Mouse (Mus musculus): ENCODE measurements around the gene Pcsk1. TPM values are rescaled to one million over a fixed set of nuclear protein-coding genes. Genes with fewer than 3 reads are reported as not detected.
A peak's percentile ranks its signal among the peaks of the same experiment; 100 is the strongest.

Pcsk1 gene
- polyA plus RNA-seq, 1 experiment from 2014 or later, result 1.1 TPM

GRCm38 (mm10) chr13:75114838-75115237, 25.2 kb downstream of the Pcsk1 start:
- no peak overlapping the region for H3K4me3 ChIP-seq (ENCODE audit: low read depth, low read length)
- no peaks in the 10 kb centered on the region for H3K36me3 ChIP-seq (ENCODE audit: control insufficient read depth, insufficient read depth, low read length)
- no peaks in the 10 kb centered on the region for H3K27me3 ChIP-seq (replicated peaks; ENCODE audit: control insufficient read depth, insufficient read depth, low read length)
- H3K9me3 ChIP-seq (ENCODE audit: control insufficient read depth, low read length), result no peaks in the 10 kb centered on the region
- H3K4me2 ChIP-seq (ENCODE audit: low read depth, low read length), result no peak overlapping the region
- H3K27ac ChIP-seq (replicated peaks; ENCODE audit: low read depth, low read length), result no peak overlapping the region
- no peak for DNase-seq (ENCODE audit: low spot score)
- 73% methylated on average over 1 of the region's 1 CpGs for WGBS
- H3K9ac ChIP-seq (ENCODE audit: low read depth, low read length), result no peak overlapping the region
- ATAC-seq (ENCODE audit: low read depth), result no peak
- no peaks in the 10 kb centered on the region for H3K4me1 ChIP-seq (ENCODE audit: control insufficient read depth, insufficient read depth, low read length)

GRCm38 (mm10) chr13:75135833-75136232, 46.2 kb downstream of the Pcsk1 start:
- H3K36me3 ChIP-seq (ENCODE audit: control insufficient read depth, insufficient read depth, low read length), result no peaks in the 10 kb centered on the region
- DNase-seq (ENCODE audit: low spot score), result no peak
- no peak overlapping the region for H3K4me3 ChIP-seq (ENCODE audit: low read depth, low read length)
- H3K9me3 ChIP-seq (ENCODE audit: control insufficient read depth, low read length), result no peaks in the 10 kb centered on the region
- no peaks in the 10 kb centered on the region for H3K4me1 ChIP-seq (ENCODE audit: control insufficient read depth, insufficient read depth, low read length)
- no peak overlapping the region for H3K9ac ChIP-seq (ENCODE audit: low read depth, low read length)
- H3K27me3 ChIP-seq (replicated peaks; ENCODE audit: control insufficient read depth, insufficient read depth, low read length), result no peaks in the 10 kb centered on the region
- no peak overlapping the region for H3K4me2 ChIP-seq (ENCODE audit: low read depth, low read length)
- no peak overlapping the region for H3K27ac ChIP-seq (replicated peaks; ENCODE audit: low read depth, low read length)
- no peak for ATAC-seq (ENCODE audit: low read depth)

GRCm38 (mm10) chr13:75160661-75161060, 71.0 kb downstream of the Pcsk1 start:
- no peak overlapping the region for H3K4me2 ChIP-seq (ENCODE audit: low read depth, low read length)
- ATAC-seq (ENCODE audit: low read depth) (no peak), DNase-seq (ENCODE audit: low spot score) (no peak)
- H3K27ac ChIP-seq (replicated peaks; ENCODE audit: low read depth, low read length), result no peak overlapping the region
- WGBS, result 12% methylated on average over 1 of the region's 1 CpGs
- no peaks in the 10 kb centered on the region for H3K36me3 ChIP-seq (ENCODE audit: control insufficient read depth, insufficient read depth, low read length)
- no peak overlapping the region for H3K9ac ChIP-seq (ENCODE audit: low read depth, low read length)
- H3K9me3 ChIP-seq (ENCODE audit: control insufficient read depth, low read length), result no peaks in the 10 kb centered on the region
- no peak overlapping the region for H3K4me3 ChIP-seq (ENCODE audit: low read depth, low read length)
- no peaks in the 10 kb centered on the region for H3K27me3 ChIP-seq (replicated peaks; ENCODE audit: control insufficient read depth, insufficient read depth, low read length)
- H3K4me1 ChIP-seq (ENCODE audit: control insufficient read depth, insufficient read depth, low read length), result no peaks in the 10 kb centered on the region

DNA sequence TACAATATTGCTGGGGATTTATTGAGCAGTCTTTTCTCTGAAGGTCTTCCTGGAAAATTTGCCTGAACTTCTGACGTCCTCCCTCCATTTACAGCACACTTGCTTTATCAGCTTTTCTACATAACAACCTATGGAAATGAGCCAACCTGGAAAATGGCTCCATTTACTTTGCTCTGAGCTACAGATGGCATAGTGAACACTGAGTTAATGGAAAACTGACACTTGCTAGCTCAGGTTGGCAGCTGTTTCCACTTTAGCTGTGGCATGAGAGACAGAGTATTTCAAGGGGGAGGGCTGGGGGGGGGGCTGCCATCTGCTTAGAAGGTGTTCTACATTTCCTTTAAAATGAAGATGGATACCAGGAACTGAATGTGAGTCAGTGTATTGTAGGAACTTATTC, 73.8 kb downstream of the Pcsk1 start:
- H3K36me3 ChIP-seq (ENCODE audit: control insufficient read depth, insufficient read depth, low read length), result no peaks in the 10 kb centered on the region
- DNase-seq (ENCODE audit: low spot score) (peak; percentile 31), ATAC-seq (ENCODE audit: low read depth) (no peak)
- 30% methylated on average over 1 of the region's 1 CpGs for WGBS
- no peaks in the 10 kb centered on the region for H3K27me3 ChIP-seq (replicated peaks; ENCODE audit: control insufficient read depth, insufficient read depth, low read length)
- no peak overlapping the region for H3K9ac ChIP-seq (ENCODE audit: low read depth, low read length)
- H3K27ac ChIP-seq (replicated peaks; ENCODE audit: low read depth, low read length), result no peak overlapping the region
- no peak overlapping the region for H3K4me3 ChIP-seq (ENCODE audit: low read depth, low read length)
- no peaks in the 10 kb centered on the region for H3K9me3 ChIP-seq (ENCODE audit: control insufficient read depth, low read length)
- no peaks in the 10 kb centered on the region for H3K4me1 ChIP-seq (ENCODE audit: control insufficient read depth, insufficient read depth, low read length)
- H3K4me2 ChIP-seq (ENCODE audit: low read depth, low read length), result no peak overlapping the region
